ENCODE assay signal across 13 mouse cellular contexts in genomic region chr7:12815566-12815965, GRCm38 (mm10).
"Had no signal": no experiment of that assay in that cellular context is flagged by ENCODE, and none has a peak within 500 bp of the region (broad histone marks: within the 10 kb centered on the region; RNA-seq: fewer than 3 reads in every experiment).

No protein-coding gene starts in this region.

- DNase-seq: kidney, adult 9 months; kidney, postnatal 36 days; lung, adult 2 months; lung, postnatal 36 days; right cerebral cortex, postnatal 25 days; thymus, adult 2 months; thymus, postnatal 36 days had no signal

- H3K27ac ChIP-seq: kidney, postnatal 0 days; liver, embryonic 15.5 days; midbrain, embryonic 13.5 days; stomach, embryonic 15.5 days had no signal

- ATAC-seq: lung, postnatal 0 days; midbrain, embryonic 13.5 days had no signal

- H3K4me2 ChIP-seq: liver, embryonic 11.5 days; liver, embryonic 15.5 days; midbrain, embryonic 13.5 days; stomach, embryonic 15.5 days had no signal

- H3K27me3 ChIP-seq: liver, embryonic 15.5 days; midbrain, embryonic 13.5 days; stomach, embryonic 15.5 days had no signal

- H3K4me3 ChIP-seq: liver, embryonic 15.5 days; midbrain, embryonic 13.5 days; stomach, embryonic 15.5 days had no signal

- H3K9ac ChIP-seq: liver, embryonic 15.5 days; midbrain, embryonic 13.5 days; stomach, embryonic 15.5 days had no signal
